Mouse (Mus musculus): ENCODE measurements around the gene Stk38l. TPM values are rescaled to one million over a fixed set of nuclear protein-coding genes. Genes with fewer than 3 reads are reported as not detected.
"Not testable (repeated sequence)": the region's sequence is repeated elsewhere in the genome, so short reads cannot be mapped to it uniquely, and the experiment has no call there.

Stk38l gene
- polyA plus RNA-seq, 1 experiment from 2014 or later, result 16.2 TPM

- Histone ChIP-seq H3K4me1 (replicated peaks) (no peaks in the 10 kb centered on the region), H3K4me2 (replicated peaks) (no peak overlapping the region), H3K9ac (replicated peaks) (no peak overlapping the region), H3K27me3 (no peaks in the 10 kb centered on the region), H3K36me3 (0 out of 2 replicates have a peak, but pooled peaks cover 7% of the 10 kb centered on the region), H3K27ac (no peak overlapping the region), H3K4me3 (replicated peaks) (no peak overlapping the region), H3K9me3 (no peaks in the 10 kb centered on the region)
- whole genome bisulfite sequencing, result 92% methylated on average over 2 of the region's 2 CpGs
- no peak for ATAC-seq
Measured at GRCm38 (mm10) chr6:146760022-146760421, 35.2 kb downstream of the Stk38l start.

GRCm38 (mm10) chr6:146760736-146761135 lies 35.9 kb downstream of the Stk38l start:
- Histone ChIP-seq H3K27me3 (no peaks in the 10 kb centered on the region), H3K4me2 (replicated peaks) (no peak overlapping the region), H3K27ac (no peak overlapping the region), H3K4me3 (replicated peaks) (no peak overlapping the region), H3K9me3 (no peaks in the 10 kb centered on the region), H3K36me3 (0 out of 2 replicates have a peak, but pooled peaks cover 7% of the 10 kb centered on the region), H3K9ac (replicated peaks) (no peak overlapping the region), H3K4me1 (replicated peaks) (no peaks in the 10 kb centered on the region)
- 74% methylated on average over 4 of the region's 4 CpGs for WGBS
- no peak for ATAC-seq

- Histone ChIP-seq H3K27ac (no peak overlapping the region), H3K4me2 (replicated peaks) (no peak overlapping the region), H3K9me3 (no peaks in the 10 kb centered on the region), H3K4me1 (replicated peaks) (no peaks in the 10 kb centered on the region), H3K27me3 (no peaks in the 10 kb centered on the region), H3K36me3 (peaks cover 10% of the 10 kb centered on the region; the same call in 1 of the 2 replicates), H3K4me3 (replicated peaks) (no peak overlapping the region), H3K9ac (replicated peaks) (no peak overlapping the region)
- ATAC-seq, result no peak
- WGBS, result 68% methylated on average over 5 of the region's 5 CpGs
Measured at GRCm38 (mm10) chr6:146762264-146762898, 37.6 kb downstream of the Stk38l start.

- Histone ChIP-seq H3K27ac (no peak overlapping the region), H3K4me2 (replicated peaks) (no peak overlapping the region), H3K9me3 (no peaks in the 10 kb centered on the region), H3K27me3 (no peaks in the 10 kb centered on the region), H3K4me1 (replicated peaks) (no peaks in the 10 kb centered on the region), H3K4me3 (replicated peaks) (no peak overlapping the region), H3K9ac (replicated peaks) (no peak overlapping the region), H3K36me3 (peaks cover 23% of the 10 kb centered on the region)
- no peak for ATAC-seq
- 86% methylated on average over 2 of the region's 2 CpGs for WGBS
Measured at GRCm38 (mm10) chr6:146764593-146764992, 39.8 kb downstream of the Stk38l start.

GRCm38 (mm10) chr6:146765270-146765669 lies 40.5 kb downstream of the Stk38l start:
- 86% methylated on average over 4 of the region's 4 CpGs for WGBS
- H3K27me3 ChIP-seq, result no peaks in the 10 kb centered on the region
- no peak for ATAC-seq

GRCm38 (mm10) chr6:146768813-146769404 lies 44.1 kb downstream of the Stk38l start:
- 91% methylated on average over 10 of the region's 10 CpGs for WGBS

More at GRCm38 (mm10) chr6:146765270-146765669, 40.5 kb downstream of the Stk38l start:
- no peak overlapping the region for H3K9ac ChIP-seq (replicated peaks)
- H3K27ac ChIP-seq, result no peak overlapping the region
- no peaks in the 10 kb centered on the region for H3K4me1 ChIP-seq (replicated peaks)
- peaks cover 26% of the 10 kb centered on the region for H3K36me3 ChIP-seq
- H3K4me3 ChIP-seq (replicated peaks), result no peak overlapping the region
- no peak overlapping the region for H3K4me2 ChIP-seq (replicated peaks)
- H3K9me3 ChIP-seq, result no peaks in the 10 kb centered on the region

GRCm38 (mm10) chr6:146770005-146770745 lies 45.4 kb downstream of the Stk38l start:
- H3K36me3 ChIP-seq, result peaks cover 59% of the 10 kb centered on the region
- ATAC-seq, result no peak
- no peak overlapping the region for H3K4me3 ChIP-seq (replicated peaks)
- no peak overlapping the region for H3K4me2 ChIP-seq (replicated peaks)
- no peaks in the 10 kb centered on the region for H3K4me1 ChIP-seq (replicated peaks)
- H3K9ac ChIP-seq (replicated peaks), result no peak overlapping the region
- WGBS, result 76% methylated on average over 6 of the region's 6 CpGs
- H3K27ac ChIP-seq, result no peak overlapping the region
- no peaks in the 10 kb centered on the region for H3K27me3 ChIP-seq
- H3K9me3 ChIP-seq, result no peaks in the 10 kb centered on the region

More at GRCm38 (mm10) chr6:146768813-146769404, 44.1 kb downstream of the Stk38l start:
- H3K36me3 ChIP-seq, result peaks cover 49% of the 10 kb centered on the region
- no peak overlapping the region for H3K4me2 ChIP-seq (replicated peaks)
- no peak overlapping the region for H3K4me3 ChIP-seq (replicated peaks)
- no peak overlapping the region for H3K27ac ChIP-seq
- H3K27me3 ChIP-seq, result no peaks in the 10 kb centered on the region
- H3K9ac ChIP-seq (replicated peaks), result no peak overlapping the region
- H3K4me1 ChIP-seq (replicated peaks), result no peaks in the 10 kb centered on the region
- H3K9me3 ChIP-seq, result no peaks in the 10 kb centered on the region
- no peak for ATAC-seq

GRCm38 (mm10) chr6:146770808-146771207 lies 46.0 kb downstream of the Stk38l start:
- H3K36me3 ChIP-seq, result peaks cover 61% of the 10 kb centered on the region
- no peaks in the 10 kb centered on the region for H3K4me1 ChIP-seq (replicated peaks)
- no peak overlapping the region for H3K27ac ChIP-seq
- no peak overlapping the region for H3K9ac ChIP-seq (replicated peaks)
- no peaks in the 10 kb centered on the region for H3K27me3 ChIP-seq
- H3K4me2 ChIP-seq (replicated peaks), result no peak overlapping the region
- 92% methylated on average over 5 of the region's 5 CpGs for WGBS
- no peaks in the 10 kb centered on the region for H3K9me3 ChIP-seq
- ATAC-seq, result no peak
- H3K4me3 ChIP-seq (replicated peaks), result no peak overlapping the region

GRCm38 (mm10) chr6:146775864-146776263 lies 51.1 kb downstream of the Stk38l start:
- not testable (repeated sequence) for H3K4me1 ChIP-seq (replicated peaks); H3K27ac ChIP-seq; H3K9ac ChIP-seq (replicated peaks); H3K4me2 ChIP-seq (replicated peaks); ATAC-seq; H3K27me3 ChIP-seq; H3K9me3 ChIP-seq; H3K4me3 ChIP-seq (replicated peaks)
- peaks cover 41% of the 10 kb centered on the region for H3K36me3 ChIP-seq
- 77% methylated on average over 8 of the region's 8 CpGs for WGBS

- 4% methylated on average over 2 of the region's 2 CpGs for WGBS
- Histone ChIP-seq H3K36me3 (peaks cover 33% of the 10 kb centered on the region), H3K27me3 (no peaks in the 10 kb centered on the region), H3K27ac (no peak overlapping the region), H3K9ac (replicated peaks) (no peak overlapping the region), H3K4me3 (replicated peaks) (no peak overlapping the region), H3K4me1 (replicated peaks) (no peaks in the 10 kb centered on the region), H3K4me2 (replicated peaks) (no peak overlapping the region), H3K9me3 (no peaks in the 10 kb centered on the region)
- ATAC-seq, result no peak
Measured at GRCm38 (mm10) chr6:146776610-146777389, 52.0 kb downstream of the Stk38l start.

- peaks cover 25% of the 10 kb centered on the region for H3K36me3 ChIP-seq
- no peaks in the 10 kb centered on the region for H3K27me3 ChIP-seq
- H3K9me3 ChIP-seq, result no peaks in the 10 kb centered on the region
- 95% methylated on average over 3 of the region's 3 CpGs for WGBS
- H3K4me3 ChIP-seq (replicated peaks), result no peak overlapping the region
- ATAC-seq, result no peak
- H3K9ac ChIP-seq (replicated peaks), result no peak overlapping the region
- H3K4me2 ChIP-seq (replicated peaks), result no peak overlapping the region
- H3K4me1 ChIP-seq (replicated peaks), result no peaks in the 10 kb centered on the region
- no peak overlapping the region for H3K27ac ChIP-seq
Measured at GRCm38 (mm10) chr6:146778055-146778454, 53.3 kb downstream of the Stk38l start.
